ENCODE assay signal across 8 mouse cellular contexts in genomic region chr7:4501558-4502397, GRCm38 (mm10). TPM values are rescaled to one million over a fixed set of nuclear protein-coding genes. Genes with fewer than 3 reads are reported as not detected.
A peak's percentile ranks its signal among the peaks of the same experiment; 100 is the strongest.
DNase-seq lines count a peak whose midpoint lies in the region; ATAC-seq lines count a peak whose summit lies in the region.

Gene Ppp1r12c, minus strand, starts transcription at chr7:4501680.

- intact Hi-C loops in gastrocnemius, postnatal 14 days (cut with DNase I; ENCODE audit: low total_unique reads) = no loop called here
- intact Hi-C loops in left cerebral cortex, postnatal 10 days (cut with DNase I) = no loop called here

- peak; percentile 90 for DNase-seq in adipocyte (ENCODE audit: low spot score)
- DNase-seq in embryo, embryonic 10 days (ENCODE audit: low spot score) = peak; percentile 94
- DNase-seq in gastrocnemius, postnatal 14 days = peak; percentile 96
- peak; percentile 92 to 98 for DNase-seq in left cerebral cortex, postnatal 10 days (ENCODE audit: extremely low spot score in 1 of 2, low spot score in 2 of 2)
- DNase-seq in right cerebral cortex, postnatal 25 days = peak; percentile 97
- DNase-seq in urinary bladder, postnatal 4 days (ENCODE audit: low spot score in 2 of 2) = peak; percentile 92 to 95

- peak; percentile 88 for ATAC-seq in inflammation-experienced regulatory T-cells, adult 6 months
- peak; percentile 83 for ATAC-seq in megakaryocyte-erythroid progenitor cell, adult 5-6 weeks (replicated peaks; ENCODE audit: low FRiP score, low TSS enrichment, poor library complexity, severe bottlenecking)

RNA-seq across cellular contexts. Expression of gene Ppp1r12c, which starts in this region (rescaled TPM):
- total RNA-seq in gastrocnemius, postnatal 14 days (2021) = 10 to 100 TPM; 25.3 to 36.8 TPM
- 10 to 100 TPM; 19.1 to 23.9 (median 19.4) TPM for polyA plus RNA-seq in inflammation-experienced regulatory T-cells, adult 6 months (2017; shearing (Covaris generic))
- total RNA-seq in left cerebral cortex, postnatal 10 days (2021) = 100 to 1,000 TPM; 114 to 123 TPM
- total RNA-seq in megakaryocyte-erythroid progenitor cell, adult 5-6 weeks (2014; fragmentation: Nextera tagmentation) = 118 and 125 TPM in 2 replicates
- total RNA-seq in megakaryocyte-erythroid progenitor cell, adult 5-6 weeks (2017) = 85.0 and 96.2 TPM in 2 replicates

Comparison
In these comparisons a context has a peak if more than half of its experiments do, and no peak if none do; other contexts are left out.
1. Peak in every context shown above with its lines: DNase-seq and ATAC-seq.